Mouse (Mus musculus): ENCODE results near the gene Fut2. TPM values are rescaled to one million over a fixed set of nuclear protein-coding genes. Genes with fewer than 3 reads are reported as not detected.
A peak's percentile ranks its signal among the peaks of the same experiment; 100 is the strongest.

Fut2 gene
- total and polyA plus RNA-seq, 3 experiments, result not detected

- H3K9me3 ChIP-seq (replicated peaks; ENCODE audit: low read length), result no peaks in the 10 kb centered on the region
- TF ChIP-seq MXI1 (IDR thresholded peaks at IDR 0.05; ENCODE audit: low read depth, low read length), result no peak
- no peak for TF ChIP-seq MYC (IDR thresholded peaks at IDR 0.05; ENCODE audit: low read depth, low read length)
- no peak for TF ChIP-seq JUN (IDR thresholded peaks at IDR 0.05; ENCODE audit: insufficient read depth, low read depth, low read length)
- TF ChIP-seq ZKSCAN1 (IDR thresholded peaks at IDR 0.05; ENCODE audit: borderline replicate concordance, low read depth, low read length), result no peak
- no peak for TF ChIP-seq RAD21 (IDR thresholded peaks at IDR 0.05; ENCODE audit: low read depth, low read length)
- 0 out of 2 replicates have a peak, but pooled peaks have one; percentile 14 for TF ChIP-seq MAZ (IDR thresholded peaks at IDR 0.05; ENCODE audit: low read depth, low read length)
- TF ChIP-seq USF2 (conservative IDR thresholded peaks at IDR 0.05; ENCODE audit: low read depth, low read length), result no peak
- no peak for TF ChIP-seq POLR2AphosphoS2 (IDR thresholded peaks at IDR 0.05; ENCODE audit: low read depth, low read length)
- no peak; the same call in 1 of the 2 replicates for TF ChIP-seq POLR2A (IDR thresholded peaks at IDR 0.05; ENCODE audit: low read depth, low read length)
- no peak; the same call in 1 of the 2 replicates for TF ChIP-seq MAFK (IDR thresholded peaks at IDR 0.05; ENCODE audit: insufficient replicate concordance, low read length)
- peak; percentile 39; the same call in 1 of the 2 replicates for TF ChIP-seq IRF4 (IDR thresholded peaks at IDR 0.05; ENCODE audit: low read depth, low read length)
- no peak for TF ChIP-seq KAT2A (IDR thresholded peaks at IDR 0.05; ENCODE audit: insufficient replicate concordance, low read length)
- peak; percentile 47 for TF ChIP-seq ETS1 (conservative IDR thresholded peaks at IDR 0.05; ENCODE audit: low read depth, low read length)
- no peak for TF ChIP-seq NELFE (IDR thresholded peaks at IDR 0.05; ENCODE audit: low read depth, low read length)
- TF ChIP-seq SMC3 (IDR thresholded peaks at IDR 0.05; ENCODE audit: low read depth, low read length), result no peak
- TF ChIP-seq BHLHE40 (IDR thresholded peaks at IDR 0.05; ENCODE audit: low read depth, low read length), result peak; percentile 83
- TF ChIP-seq PAX5 (IDR thresholded peaks at IDR 0.05; ENCODE audit: low read length), result no peak
- TF ChIP-seq RCOR1 (conservative IDR thresholded peaks at IDR 0.05; ENCODE audit: low read depth, low read length), result no peak
- no peak for TF ChIP-seq ZMIZ1 (IDR thresholded peaks at IDR 0.05; ENCODE audit: low read depth, low read length)
- no peak for TF ChIP-seq TCF12 (IDR thresholded peaks at IDR 0.05; ENCODE audit: low read depth, low read length)
- peak overlapping the region; percentile 19; the same call in 1 of the 2 replicates for H3K4me2 ChIP-seq (ENCODE audit: insufficient read depth, low read depth, poor library complexity, severe bottlenecking)
- peak overlapping the region; percentile 7; the same call in 1 of the 2 replicates for H3K9ac ChIP-seq (ENCODE audit: insufficient read depth, low read depth)
- in situ Hi-C loops (cut with MboI; ENCODE audit: low pct_ligation_motif_present, low pct_unique_long_range_greater_than_20kb, low sequenced_read_pairs), result loop anchor here (5.0 to 10.0 kb wide), 3 partner anchors 43 to 215 kb away; partner anchors contain the start of genes Bax and Mamstr
- no peaks in the 10 kb centered on the region for H3K36me3 ChIP-seq (replicated peaks in 1 of 2; ENCODE audit: control insufficient read depth in 1 of 2, insufficient read depth in 1 of 2, low read length in 1 of 2)
- H3K27me3 ChIP-seq (replicated peaks), result no peaks in the 10 kb centered on the region
- H3K27ac ChIP-seq (ENCODE audit: insufficient read depth, low read depth), result peak overlapping the region; percentile 18; the same call in 1 of the 2 replicates
- no peak overlapping the region for H3K4me3 ChIP-seq (replicated peaks in 1 of 3; ENCODE audit: low read depth in 2 of 3, low read length in 2 of 3, poor library complexity in 1 of 3)
- H3K79me2 ChIP-seq (replicated peaks; ENCODE audit: control insufficient read depth, extremely low read depth, insufficient read depth, poor library complexity, severe bottlenecking), result no peaks in the 10 kb centered on the region
- dilution Hi-C loops (cut with MboI; ENCODE audit: extremely low pct_ligation_motif_present, extremely low pct_unique_long_range_greater_than_20kb, low sequenced_read_pairs), result no loop called here
- peaks cover 34 to 66% of the 10 kb centered on the region in 2 experiments for H3K4me1 ChIP-seq (ENCODE audit: control insufficient read depth in 1 of 2, insufficient read depth in 2 of 2)
- peak; percentile 32 for DNase-seq (ENCODE audit: extremely low read depth)
These were observed 13.9 kb upstream of the Fut2 start for GRCm38 (mm10) chr7:45679966-45680621.

GRCm38 (mm10) chr7:45678513-45678912 is 12.3 kb upstream of the Fut2 start:
- H3K9ac ChIP-seq (ENCODE audit: insufficient read depth, low read depth), result no peak overlapping the region
- H3K79me2 ChIP-seq (replicated peaks; ENCODE audit: control insufficient read depth, extremely low read depth, insufficient read depth, poor library complexity, severe bottlenecking), result no peaks in the 10 kb centered on the region
- H3K36me3 ChIP-seq (replicated peaks in 1 of 2; ENCODE audit: control insufficient read depth in 1 of 2, insufficient read depth in 1 of 2, low read length in 1 of 2), result no peaks in the 10 kb centered on the region
- in situ Hi-C loops (cut with MboI; ENCODE audit: low pct_ligation_motif_present, low pct_unique_long_range_greater_than_20kb, low sequenced_read_pairs), result no loop called here
- no peaks in the 10 kb centered on the region for H3K9me3 ChIP-seq (replicated peaks; ENCODE audit: low read length)
- DNase-seq (ENCODE audit: extremely low read depth), result no peak
- TF ChIP-seq RAD21 (IDR thresholded peaks at IDR 0.05; ENCODE audit: low read depth, low read length), result no peak
- TF ChIP-seq NRF1 (IDR thresholded peaks at IDR 0.05; ENCODE audit: low read depth, low read length), result no peak
- TF ChIP-seq PAX5 (IDR thresholded peaks at IDR 0.05; ENCODE audit: low read length), result no peak
- no peak for TF ChIP-seq BHLHE40 (IDR thresholded peaks at IDR 0.05; ENCODE audit: low read depth, low read length)
- no peak for TF ChIP-seq ZMIZ1 (IDR thresholded peaks at IDR 0.05; ENCODE audit: low read depth, low read length)
- no peak for TF ChIP-seq MYC (IDR thresholded peaks at IDR 0.05; ENCODE audit: low read depth, low read length)
- no peak for TF ChIP-seq KAT2A (IDR thresholded peaks at IDR 0.05; ENCODE audit: insufficient replicate concordance, low read length)
- TF ChIP-seq JUND (conservative IDR thresholded peaks at IDR 0.05; ENCODE audit: low read depth, low read length), result no peak
- TF ChIP-seq MXI1 (IDR thresholded peaks at IDR 0.05; ENCODE audit: low read depth, low read length), result no peak
- TF ChIP-seq GABPA (IDR thresholded peaks at IDR 0.05; ENCODE audit: insufficient replicate concordance, low read depth, low read length), result no peak
- no peak for TF ChIP-seq CHD2 (IDR thresholded peaks at IDR 0.05; ENCODE audit: low read length)
- no peak for TF ChIP-seq SMC3 (IDR thresholded peaks at IDR 0.05; ENCODE audit: low read depth, low read length)
- TF ChIP-seq RCOR1 (conservative IDR thresholded peaks at IDR 0.05; ENCODE audit: low read depth, low read length), result no peak
- TF ChIP-seq MAFK (IDR thresholded peaks at IDR 0.05; ENCODE audit: insufficient replicate concordance, low read length), result no peak
- dilution Hi-C loops (cut with MboI; ENCODE audit: extremely low pct_ligation_motif_present, extremely low pct_unique_long_range_greater_than_20kb, low sequenced_read_pairs), result no loop called here
- no peak overlapping the region for H3K4me3 ChIP-seq (replicated peaks in 1 of 3; ENCODE audit: low read depth in 2 of 3, low read length in 2 of 3, poor library complexity in 1 of 3)
- H3K27me3 ChIP-seq (replicated peaks), result no peaks in the 10 kb centered on the region
- H3K4me2 ChIP-seq (ENCODE audit: insufficient read depth, low read depth, poor library complexity, severe bottlenecking), result no peak overlapping the region
- H3K4me1 ChIP-seq (ENCODE audit: control insufficient read depth in 1 of 2, insufficient read depth in 2 of 2), result peaks cover 31 to 50% of the 10 kb centered on the region in 2 experiments
- no peak overlapping the region for H3K27ac ChIP-seq (ENCODE audit: insufficient read depth, low read depth)
